Mouse (Mus musculus): ENCODE data around the gene Slc6a1.
"Not testable (repeated sequence)": the region's sequence is repeated elsewhere in the genome, so short reads cannot be mapped to it uniquely, and the experiment has no call there.

The Slc6a1 gene

GRCm38 (mm10) chr6:114290184-114290583 lies 7.7 kb downstream of the Slc6a1 start:
- 0 out of 2 replicates have a peak, but pooled peaks have one; percentile 28 for ATAC-seq (ENCODE audit: low TSS enrichment)

GRCm38 (mm10) chr6:114290929-114291328 lies 8.5 kb downstream of the Slc6a1 start:
- ATAC-seq (ENCODE audit: low TSS enrichment), result no peak

GRCm38 (mm10) chr6:114291396-114291795 lies 9.0 kb downstream of the Slc6a1 start:
- ATAC-seq (ENCODE audit: low TSS enrichment), result no peak

- ATAC-seq (ENCODE audit: low TSS enrichment), result 0 out of 2 replicates have a peak, but pooled peaks have one; percentile 5
These were observed 11.1 kb downstream of the Slc6a1 start for GRCm38 (mm10) chr6:114293511-114293910.

GRCm38 (mm10) chr6:114295086-114295485 lies 12.7 kb downstream of the Slc6a1 start:
- no peak for ATAC-seq (ENCODE audit: low TSS enrichment)

- ATAC-seq (ENCODE audit: low TSS enrichment), result peak; percentile 43; the same call in 1 of the 2 replicates
These were observed 15.0 kb downstream of the Slc6a1 start for GRCm38 (mm10) chr6:114297260-114298002.

GRCm38 (mm10) chr6:114299699-114300098 lies 17.3 kb downstream of the Slc6a1 start:
- no peak for ATAC-seq (ENCODE audit: low TSS enrichment)

GRCm38 (mm10) chr6:114300737-114301136 lies 18.3 kb downstream of the Slc6a1 start:
- ATAC-seq (ENCODE audit: low TSS enrichment), result no peak

- no peak for ATAC-seq (ENCODE audit: low TSS enrichment)
These were observed 22.2 kb downstream of the Slc6a1 start for GRCm38 (mm10) chr6:114304668-114305067.

- ATAC-seq (ENCODE audit: low TSS enrichment), result no peak
These were observed 38.1 kb downstream of the Slc6a1 start for GRCm38 (mm10) chr6:114320511-114320910.

- no peak for ATAC-seq (ENCODE audit: low TSS enrichment)
These were observed 38.7 kb downstream of the Slc6a1 start for GRCm38 (mm10) chr6:114321146-114321545.

- ATAC-seq (ENCODE audit: low TSS enrichment), result no peak
These were observed 40.5 kb downstream of the Slc6a1 start for GRCm38 (mm10) chr6:114322914-114323313.

GRCm38 (mm10) chr6:114324808-114325207 lies 42.4 kb downstream of the Slc6a1 start:
- ATAC-seq (ENCODE audit: low TSS enrichment), result peak; percentile 57; the same call in 1 of the 2 replicates

- peak; percentile 52 for ATAC-seq (ENCODE audit: low TSS enrichment)
These were observed 47.4 kb downstream of the Slc6a1 start for GRCm38 (mm10) chr6:114329597-114330470.

- ATAC-seq (ENCODE audit: low TSS enrichment), result no peak
These were observed 49.5 kb downstream of the Slc6a1 start for GRCm38 (mm10) chr6:114331926-114332325.

- ATAC-seq (ENCODE audit: low TSS enrichment), result no peak
These were observed 53.9 kb downstream of the Slc6a1 start for GRCm38 (mm10) chr6:114336128-114336943.

GRCm38 (mm10) chr6:114336944-114337215 lies 54.4 kb downstream of the Slc6a1 start:
- ATAC-seq (ENCODE audit: low TSS enrichment), result no peak

- not testable (repeated sequence) for ATAC-seq (ENCODE audit: low TSS enrichment)
These were observed 58.9 kb downstream of the Slc6a1 start for GRCm38 (mm10) chr6:114341381-114341780.

GRCm38 (mm10) chr6:114343740-114344139 lies 61.3 kb downstream of the Slc6a1 start:
- peak; percentile 56; the same call in 1 of the 2 replicates for ATAC-seq (ENCODE audit: low TSS enrichment)

- ATAC-seq (ENCODE audit: low TSS enrichment), result no peak
These were observed 62.7 kb downstream of the Slc6a1 start for GRCm38 (mm10) chr6:114345156-114345555.

- ATAC-seq (ENCODE audit: low TSS enrichment), result peak; percentile 75
These were observed 65.7 kb downstream of the Slc6a1 start for GRCm38 (mm10) chr6:114347831-114348754.
